Mouse (Mus musculus) hindbrain, postnatal 0 days (tissue): ENCODE measurements at regions not wholly inside any gene's neighbourhood (a gene's known extent, or its start where the extent isn't known, plus 50 kb on each side); places are given as distances from the start of the nearest gene placed in this dataset.

Source experiments
- ATAC-seq: fragments of 200-750 bp; cut with Nextera tagmentation; 2 replicates; pipeline ENCODE4 v1.8.0; 2017; ENCODE audit warnings: mild to moderate bottlenecking, moderate TSS enrichment, moderate library complexity
- DNase-seq: peaks from one replicate; pipeline ENCODE4 v3.0.0-alpha.2; 2015; ENCODE audit warnings: low spot score
- H3K27ac ChIP-seq: fragments of 300-500 bp; sonication (generic); 2 replicates; pipeline ENCODE4 v1.5.1; 2014; ENCODE audit warnings: mild to moderate bottlenecking
- H3K27me3 ChIP-seq: fragments of 300-500 bp; sonication (generic); 2 replicates; pipeline ENCODE4 v1.6.1; 2014; ENCODE audit warnings: low read length, mixed read lengths; ENCODE audit not compliant: insufficient read depth
- H3K36me3 ChIP-seq: fragments of 300-500 bp; sonication (generic); 2 replicates; pipeline ENCODE4 v1.6.1; 2014; ENCODE audit warnings: low read length, mixed read lengths; ENCODE audit not compliant: insufficient read depth
- H3K4me1 ChIP-seq: fragments of 300-500 bp; sonication (generic); 2 replicates; pipeline ENCODE4 v1.6.1; 2014; ENCODE audit warnings: antibody characterized with exemption, low read length, mixed read lengths; ENCODE audit not compliant: insufficient read depth
- H3K4me2 ChIP-seq: fragments of 300-500 bp; sonication (generic); 2 replicates; pipeline ENCODE4 v1.6.1; 2014; ENCODE audit warnings: low read depth, mild to moderate bottlenecking, low read length, moderate library complexity, mixed read lengths
- H3K4me3 ChIP-seq: fragments of 300-500 bp; sonication (generic); 2 replicates; pipeline ENCODE4 v1.5.1; 2014; ENCODE audit warnings: low read length
- H3K9ac ChIP-seq: fragments of 300-500 bp; sonication (generic); replicated peaks from 2 replicates; pipeline ENCODE4 v1.6.1; 2014; ENCODE audit warnings: mild to moderate bottlenecking, low read length, moderate library complexity, mixed read lengths
- H3K9me3 ChIP-seq: fragments of 300-500 bp; sonication (generic); 2 replicates; pipeline ENCODE4 v1.6.1; 2016; ENCODE audit warnings: low read length, mixed read lengths
- CTCF ChIP-seq: IDR thresholded peaks from 2 replicates; pipeline ENCODE4 v1.5.1; 2016; ENCODE audit warnings: antibody characterized with exemption, control low read depth, low read depth
- WGBS: fragments of 180-500 bp; shearing (Covaris S2); extraction: QIAGEN DNeasy Blood & Tissue Kit; methylation state at CpG from one replicate; pipeline ENCODE4 v1.1.7; 2014; 5-methylcytosine and 5-hydroxymethylcytosine counted together

- Histone ChIP-seq H3K36me3 (no peaks in the 10 kb centered on the region), H3K27ac (no peak overlapping the region), H3K4me3 (no peak overlapping the region), H3K9ac (no peak overlapping the region), H3K27me3 (no peaks in the 10 kb centered on the region; the same call in 1 of the 2 replicates), H3K4me1 (peaks cover 9% of the 10 kb centered on the region; the same call in 1 of the 2 replicates), H3K9me3 (no peaks in the 10 kb centered on the region), H3K4me2 (peak overlapping the region; percentile 10; the same call in 1 of the 2 replicates)
- 9% methylated on average over 3 of the region's 3 CpGs for WGBS
- ATAC-seq (no peak), DNase-seq (no peak)
- no peak for TF ChIP-seq CTCF
Measured at GRCm38 (mm10) chr6:127252000-127252721, 100.2 kb upstream of the Ccnd2 start.

- no peak for DNase-seq
- H3K4me3 ChIP-seq: no peak overlapping the region
- H3K4me1 ChIP-seq: peaks cover 9% of the 10 kb centered on the region; the same call in 1 of the 2 replicates
- H3K4me2 ChIP-seq: no peak overlapping the region
- H3K36me3 ChIP-seq: no peaks in the 10 kb centered on the region
- 82% methylated on average over 3 of the region's 3 CpGs for whole genome bisulfite sequencing
- H3K9ac ChIP-seq: no peak overlapping the region
- no peaks in the 10 kb centered on the region for H3K9me3 ChIP-seq
- no peak overlapping the region for H3K27ac ChIP-seq
- H3K27me3 ChIP-seq: no peaks in the 10 kb centered on the region; the same call in 1 of the 2 replicates
- TF ChIP-seq CTCF: no peak
- no peak for ATAC-seq
Measured at GRCm38 (mm10) chr6:127253935-127254334, 101.9 kb upstream of the Ccnd2 start.

GRCm38 (mm10) chr6:127263903-127264680, 112.1 kb upstream of the Ccnd2 start:
- Histone ChIP-seq H3K9me3 (no peaks in the 10 kb centered on the region), H3K4me2 (no peak overlapping the region), H3K27ac (no peak overlapping the region), H3K9ac (no peak overlapping the region), H3K36me3 (no peaks in the 10 kb centered on the region), H3K27me3 (no peaks in the 10 kb centered on the region), H3K4me3 (no peak overlapping the region), H3K4me1 (peaks cover 5% of the 10 kb centered on the region; the same call in 1 of the 2 replicates)
- 74% methylated on average over 5 of the region's 5 CpGs for WGBS
- TF ChIP-seq CTCF: no peak
- no peak for DNase-seq
- ATAC-seq: no peak

- H3K9ac ChIP-seq: no peak overlapping the region
- DNase-seq (no peak), ATAC-seq (no peak)
- H3K9me3 ChIP-seq: no peaks in the 10 kb centered on the region
- no peaks in the 10 kb centered on the region for H3K27me3 ChIP-seq
- no peak for TF ChIP-seq CTCF
- peaks cover 5% of the 10 kb centered on the region; the same call in 1 of the 2 replicates for H3K4me1 ChIP-seq
- no peak overlapping the region for H3K4me3 ChIP-seq
- WGBS: 73% methylated on average over 9 of the region's 9 CpGs
- H3K36me3 ChIP-seq: no peaks in the 10 kb centered on the region
- no peak overlapping the region for H3K27ac ChIP-seq
- no peak overlapping the region for H3K4me2 ChIP-seq
Measured at GRCm38 (mm10) chr6:127265063-127265775, 113.2 kb upstream of the Ccnd2 start.

- no peaks in the 10 kb centered on the region for H3K9me3 ChIP-seq
- peaks cover 5% of the 10 kb centered on the region; the same call in 1 of the 2 replicates for H3K4me1 ChIP-seq
- H3K9ac ChIP-seq: peak overlapping the region; percentile 47
- H3K4me2 ChIP-seq: peak overlapping the region; percentile 63
- H3K36me3 ChIP-seq: no peaks in the 10 kb centered on the region
- peak overlapping the region; percentile 28 for H3K4me3 ChIP-seq
- DNase-seq: peak; percentile 78
- 8% methylated on average over 21 of the region's 21 CpGs for WGBS
- ATAC-seq: peak; percentile 67
- TF ChIP-seq CTCF: no peak
- H3K27ac ChIP-seq: peak overlapping the region; percentile 56; the same call in 1 of the 2 replicates
- no peaks in the 10 kb centered on the region for H3K27me3 ChIP-seq
Measured at GRCm38 (mm10) chr6:127265901-127266812, 114.2 kb upstream of the Ccnd2 start.
